Mouse (Mus musculus) heart, embryonic 16.5 days (tissue): ENCODE data around the gene Rps6kb1. TPM values are rescaled to one million over a fixed set of nuclear protein-coding genes. Genes with fewer than 3 reads are reported as not detected.

Experiments used
- ATAC-seq: fragments of 200-750 bp; cut with Nextera tagmentation; replicated peaks from 2 replicates; pipeline ENCODE4 v1.8.0; 2017; ENCODE audit warnings: moderate number of reproducible peaks; ENCODE audit not compliant: insufficient read depth, low FRiP score; ENCODE audit errors: extremely low read depth
- H3K27ac ChIP-seq: fragments of 300-500 bp; sonication (generic); 2 replicates; pipeline ENCODE4 v1.5.1; 2014; ENCODE audit warnings: mild to moderate bottlenecking, low read length, control low read depth, moderate library complexity
- H3K27me3 ChIP-seq: fragments of 300-500 bp; sonication (generic); 2 replicates; pipeline ENCODE4 v1.6.1; 2014; ENCODE audit warnings: low read length, mixed read lengths; ENCODE audit not compliant: control insufficient read depth, insufficient read depth
- H3K36me3 ChIP-seq: fragments of 300-500 bp; sonication (generic); 2 replicates; pipeline ENCODE4 v1.6.1; 2014; ENCODE audit not compliant: control insufficient read depth, insufficient read depth
- H3K4me1 ChIP-seq: fragments of 300-500 bp; sonication (generic); 2 replicates; pipeline ENCODE4 v1.6.1; 2014; ENCODE audit warnings: low read length, mixed read lengths; ENCODE audit not compliant: control insufficient read depth, insufficient read depth
- H3K4me2 ChIP-seq: fragments of 300-500 bp; sonication (generic); 2 replicates; pipeline ENCODE4 v1.6.1; 2014; ENCODE audit warnings: low read depth, mild to moderate bottlenecking, control low read depth, low read length
- H3K4me3 ChIP-seq: fragments of 300-500 bp; sonication (generic); 2 replicates; pipeline ENCODE4 v1.5.1; 2014; ENCODE audit warnings: mild to moderate bottlenecking, control low read depth, low read length
- H3K9ac ChIP-seq: fragments of 300-500 bp; sonication (generic); 2 replicates; pipeline ENCODE4 v1.6.1; 2014; ENCODE audit warnings: low read length, control low read depth
- H3K9me3 ChIP-seq: fragments of 300-500 bp; sonication (generic); replicated peaks from 2 replicates; pipeline ENCODE4 v1.6.1; 2016; ENCODE audit warnings: low read length; ENCODE audit not compliant: control insufficient read depth
- WGBS: fragments of 180-500 bp; shearing (Covaris S2); extraction: QIAGEN DNeasy Blood & Tissue Kit; methylation state at CpG from one replicate; pipeline ENCODE4 v1.1.7; 2014; 5-methylcytosine and 5-hydroxymethylcytosine counted together
- polyA plus RNA-seq: library from polyadenylated mRNA; unstranded; fragments of >200 nt; fragmentation: Nextera tagmentation; extraction: Ambion mirVana; gene quantifications from 2 replicates; pipeline ENCODE4 v1.2.1, GENCODE M21; 2015

The Rps6kb1 gene
- polyA plus RNA-seq, 1 experiment from 2014 or later = 40.8 TPM

- WGBS = 81% methylated on average over 7 of the region's 7 CpGs
- no peaks in the 10 kb centered on the region for H3K9me3 ChIP-seq
- H3K4me2 ChIP-seq = peak overlapping the region; percentile 15; the same call in 1 of the 2 replicates
- no peak overlapping the region for H3K4me3 ChIP-seq
- H3K9ac ChIP-seq = no peak overlapping the region
- peaks cover 35% of the 10 kb centered on the region for H3K4me1 ChIP-seq
- H3K27me3 ChIP-seq = no peaks in the 10 kb centered on the region
- peak overlapping the region; percentile 92 for H3K27ac ChIP-seq
- no peak for ATAC-seq
- H3K36me3 ChIP-seq = peaks cover 2% of the 10 kb centered on the region; the same call in 1 of the 2 replicates
These were observed 38.1 kb upstream of the Rps6kb1 start for GRCm38 (mm10) chr11:86582543-86583260.

- no peak for ATAC-seq
- 68% methylated on average over 12 of the region's 12 CpGs for WGBS
- H3K4me2 ChIP-seq = peak overlapping the region; percentile 61
- H3K9me3 ChIP-seq = no peaks in the 10 kb centered on the region
- H3K36me3 ChIP-seq = peaks cover 2% of the 10 kb centered on the region; the same call in 1 of the 2 replicates
- H3K27me3 ChIP-seq = no peaks in the 10 kb centered on the region
- H3K27ac ChIP-seq = peak overlapping the region; percentile 92
- peaks cover 38% of the 10 kb centered on the region for H3K4me1 ChIP-seq
- peak overlapping the region; percentile 68; the same call in 1 of the 2 replicates for H3K9ac ChIP-seq
- H3K4me3 ChIP-seq = no peak overlapping the region
These were observed 37.4 kb upstream of the Rps6kb1 start for GRCm38 (mm10) chr11:86581943-86582542.

DNA sequence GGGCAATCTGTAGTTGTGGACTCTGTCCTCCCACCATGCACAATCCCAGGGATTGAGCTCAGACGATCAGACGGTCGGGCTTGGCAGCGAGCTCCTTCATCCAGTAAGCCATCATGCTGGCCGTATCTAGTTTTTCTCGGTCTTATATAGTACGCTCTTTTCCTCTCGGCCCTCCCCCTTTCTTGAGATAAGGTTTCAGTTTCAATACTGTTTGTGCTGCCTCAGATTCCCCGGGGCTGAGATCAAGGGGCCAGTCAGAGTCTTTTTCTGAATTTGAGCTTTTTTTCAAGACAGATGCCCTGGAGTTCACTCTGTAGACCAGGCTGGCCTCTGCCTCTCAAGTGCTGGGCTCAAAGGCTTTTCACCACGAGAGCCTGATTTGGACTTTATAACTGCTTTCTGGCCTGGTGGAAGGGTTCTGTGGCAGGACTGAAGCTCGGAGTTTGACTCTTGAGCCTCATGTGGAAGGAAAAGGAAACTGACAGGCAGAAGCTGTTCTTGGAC, 36.7 kb upstream of the Rps6kb1 start:
- ATAC-seq = no peak
- H3K27me3 ChIP-seq = no peaks in the 10 kb centered on the region
- H3K9ac ChIP-seq = peak overlapping the region; percentile 68
- no peaks in the 10 kb centered on the region for H3K9me3 ChIP-seq
- peak overlapping the region; percentile 36 for H3K4me3 ChIP-seq
- peaks cover 2% of the 10 kb centered on the region; the same call in 1 of the 2 replicates for H3K36me3 ChIP-seq
- H3K4me1 ChIP-seq = peaks cover 40% of the 10 kb centered on the region
- H3K4me2 ChIP-seq = peak overlapping the region; percentile 61
- 14% methylated on average over 11 of the region's 11 CpGs for WGBS
- H3K27ac ChIP-seq = peak overlapping the region; percentile 92

DNA sequence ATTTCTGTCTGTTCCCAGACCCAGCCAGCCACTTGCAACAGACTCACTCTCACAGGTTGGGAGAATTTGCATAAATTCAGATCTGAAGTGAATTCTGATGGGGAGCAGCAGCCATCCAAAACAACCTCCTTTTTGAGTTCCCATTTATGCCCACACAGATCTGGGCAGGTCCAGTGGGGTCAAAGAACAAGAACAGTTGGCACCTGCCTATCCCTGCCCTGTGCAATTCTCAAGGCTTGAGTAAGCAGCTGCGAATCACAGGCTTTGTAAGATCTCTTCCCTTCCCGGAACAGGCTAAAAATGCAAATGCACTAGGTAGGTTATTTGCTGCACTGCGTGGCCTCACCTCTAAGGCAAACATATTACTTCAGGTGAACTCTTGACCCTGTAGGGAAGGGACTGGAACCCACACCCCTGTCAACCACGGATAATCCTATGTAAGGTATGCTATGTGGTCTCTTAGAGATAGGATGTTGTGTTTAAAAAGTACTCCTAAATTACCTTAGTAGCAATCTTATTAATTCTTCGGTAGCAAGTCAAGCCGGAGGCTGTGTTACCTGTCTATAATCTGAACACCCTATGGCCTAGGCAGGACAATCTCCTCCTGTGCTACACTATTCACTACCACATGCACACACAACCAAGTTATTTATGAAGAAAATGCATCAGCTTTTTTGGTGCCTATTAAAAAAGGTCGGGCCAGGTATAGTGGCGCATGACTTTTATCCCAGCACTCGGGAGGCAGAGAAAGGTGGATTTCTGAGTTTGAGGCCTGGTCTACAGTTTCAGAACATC, 35.9 kb upstream of the Rps6kb1 start:
- Histone ChIP-seq H3K9me3 (no peaks in the 10 kb centered on the region), H3K27me3 (no peaks in the 10 kb centered on the region), H3K9ac (no peak overlapping the region), H3K4me3 (no peak overlapping the region), H3K4me1 (peaks cover 40% of the 10 kb centered on the region), H3K36me3 (peaks cover 2% of the 10 kb centered on the region; the same call in 1 of the 2 replicates), H3K27ac (peak overlapping the region; percentile 92), H3K4me2 (peak overlapping the region; percentile 61)
- WGBS = 82% methylated on average over 9 of the region's 9 CpGs
- no peak for ATAC-seq

DNA sequence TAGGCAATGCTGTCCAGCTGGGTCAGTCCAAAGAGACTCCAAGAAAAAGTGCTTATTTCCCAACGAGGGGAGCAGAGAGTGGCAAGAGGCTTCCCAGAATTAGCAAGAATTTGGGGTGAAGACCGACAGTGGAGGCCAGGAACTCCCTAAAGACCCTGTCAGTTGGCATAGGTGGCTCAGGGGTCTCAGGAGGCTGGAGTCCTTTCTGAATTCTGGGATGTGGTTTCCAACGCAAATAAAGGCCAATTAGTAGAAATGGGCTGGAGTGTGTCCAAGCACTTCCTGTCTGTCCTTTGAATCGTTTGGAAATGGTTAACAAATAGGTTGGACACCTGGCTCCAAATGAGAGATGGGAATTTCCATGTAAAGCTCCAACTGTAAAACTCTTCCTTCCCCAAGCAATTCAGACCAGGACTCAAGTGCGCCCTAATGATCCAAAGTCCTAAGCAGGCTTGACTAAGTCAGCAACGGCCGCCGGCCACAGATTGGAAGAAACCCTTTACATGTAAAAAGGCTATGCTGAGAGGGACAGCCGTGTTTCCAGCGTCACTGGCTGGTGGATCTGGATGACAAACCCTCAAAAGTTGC, 35.2 kb upstream of the Rps6kb1 start:
- H3K4me1 ChIP-seq = peaks cover 40% of the 10 kb centered on the region
- H3K4me3 ChIP-seq = no peak overlapping the region
- H3K4me2 ChIP-seq = no peak overlapping the region
- H3K27me3 ChIP-seq = no peaks in the 10 kb centered on the region
- no peaks in the 10 kb centered on the region for H3K9me3 ChIP-seq
- no peak for ATAC-seq
- peak overlapping the region; percentile 57 for H3K27ac ChIP-seq
- H3K36me3 ChIP-seq = peaks cover 2% of the 10 kb centered on the region; the same call in 1 of the 2 replicates
- no peak overlapping the region for H3K9ac ChIP-seq
- WGBS = 72% methylated on average over 10 of the region's 10 CpGs

GRCm38 (mm10) chr11:86578809-86579730, 34.5 kb upstream of the Rps6kb1 start:
- Histone ChIP-seq H3K36me3 (peaks cover 2% of the 10 kb centered on the region; the same call in 1 of the 2 replicates), H3K4me2 (peak overlapping the region; percentile 26; the same call in 1 of the 2 replicates), H3K4me1 (peaks cover 36% of the 10 kb centered on the region), H3K27ac (peak overlapping the region; percentile 57), H3K27me3 (no peaks in the 10 kb centered on the region), H3K9ac (peak overlapping the region; percentile 16; the same call in 1 of the 2 replicates), H3K4me3 (no peak overlapping the region), H3K9me3 (no peaks in the 10 kb centered on the region)
- no peak for ATAC-seq
- 59% methylated on average over 25 of the region's 25 CpGs for WGBS

DNA sequence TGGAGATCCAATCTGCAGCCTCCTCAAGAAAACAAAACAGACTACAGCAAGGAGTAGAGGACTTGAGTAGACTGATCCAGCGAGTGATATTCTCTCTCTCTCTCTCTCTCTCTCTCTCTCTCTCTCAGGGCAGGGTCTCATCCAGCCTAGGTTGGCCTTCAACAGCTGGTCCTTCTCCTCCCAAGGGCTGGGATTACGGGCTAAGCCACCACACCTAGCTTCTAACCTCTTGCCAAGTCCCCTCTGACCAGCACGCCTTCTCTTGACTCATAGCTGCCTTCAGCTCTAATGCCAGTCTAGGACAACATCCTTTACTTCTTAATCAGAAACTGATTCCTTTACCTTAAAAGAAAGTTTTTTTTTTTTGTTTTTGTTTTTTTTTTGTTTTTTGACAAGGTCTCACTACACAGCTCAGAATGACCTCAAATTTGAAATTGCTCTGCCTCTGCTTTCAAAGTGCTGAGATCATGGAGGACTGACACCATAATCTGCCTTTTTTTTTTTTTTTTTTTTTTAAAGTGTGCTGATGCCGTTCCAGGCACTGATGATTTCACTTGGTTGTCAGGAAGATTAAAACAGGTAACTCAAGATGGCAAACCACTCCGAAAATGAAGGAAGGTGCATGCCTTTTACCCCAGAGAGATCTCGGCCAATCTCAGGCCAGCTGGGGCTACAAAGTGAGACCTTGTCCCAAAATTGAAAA, 33.7 kb upstream of the Rps6kb1 start:
- Histone ChIP-seq H3K9ac (0 out of 2 replicates have a peak overlapping the region, but pooled peaks have one; percentile 16), H3K36me3 (peaks cover 2% of the 10 kb centered on the region; the same call in 1 of the 2 replicates), H3K4me2 (0 out of 2 replicates have a peak overlapping the region, but pooled peaks have one; percentile 26), H3K9me3 (no peaks in the 10 kb centered on the region), H3K27ac (peak overlapping the region; percentile 66), H3K4me1 (peaks cover 36% of the 10 kb centered on the region), H3K4me3 (no peak overlapping the region), H3K27me3 (no peaks in the 10 kb centered on the region)
- no peak for ATAC-seq
- WGBS = 71% methylated on average over 6 of the region's 6 CpGs
